Mouse (Mus musculus) heart, postnatal 0 days (tissue): ENCODE results near the gene Rbm15.

ENCODE experiments used
- CTCF ChIP-seq: IDR thresholded peaks from 2 replicates; pipeline ENCODE4 v1.5.1; 2016; ENCODE audit warnings: antibody characterized with exemption, control low read depth, low read depth
- EP300 ChIP-seq: IDR thresholded peaks from 2 replicates; pipeline ENCODE4 v1.6.1; 2016; ENCODE audit warnings: antibody characterized with exemption, low read depth

- no peak for TF ChIP-seq EP300
- TF ChIP-seq CTCF = no peak
Observed at GRCm38 (mm10) chr3:107317338-107317737, 16.1 kb downstream of the Rbm15 start.
